Mouse (Mus musculus) megakaryocyte, embryonic 14.5 days (primary cell): ENCODE results near the gene Cnot6l.

Experiments
- FLI1 ChIP-seq: IDR thresholded peaks from 2 replicates; pipeline ENCODE4 v1.6.1; 2012; ENCODE audit warnings: low read length, inconsistent platforms, mixed read lengths
- GATA1 ChIP-seq: IDR thresholded peaks from 3 replicates; pipeline ENCODE4 v1.6.1; 2012; ENCODE audit warnings: mixed read lengths, low read length, inconsistent platforms, borderline replicate concordance

DNA sequence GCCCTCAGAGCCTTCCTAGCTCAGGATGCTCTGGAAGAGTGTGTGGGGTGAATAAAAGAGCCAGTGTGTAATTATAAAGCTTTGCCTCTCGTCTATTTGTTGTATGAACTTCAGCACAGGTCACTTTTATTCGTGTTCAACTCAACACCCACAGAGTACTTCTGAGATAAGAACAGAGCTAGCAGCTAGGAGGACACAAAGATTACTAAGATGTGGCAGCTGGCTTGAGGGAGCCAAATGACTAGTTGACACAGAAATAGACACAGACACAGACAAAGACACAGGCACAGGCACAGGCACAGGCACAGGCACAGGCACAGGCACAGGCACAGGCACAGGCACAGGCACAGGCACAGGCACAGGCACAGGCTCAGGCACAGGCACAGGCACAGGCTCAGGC lies 20.0 kb upstream of the Cnot6l start:
- no peak for TF ChIP-seq GATA1
- no peak for TF ChIP-seq FLI1
